Mouse (Mus musculus) embryonic facial prominence, embryonic 12.5 days (tissue): ENCODE data around the gene Cbarp. TPM values are rescaled to one million over a fixed set of nuclear protein-coding genes. Genes with fewer than 3 reads are reported as not detected.
A peak's percentile ranks its signal among the peaks of the same experiment; 100 is the strongest.

Experiments
- ATAC-seq: fragments of 200-750 bp; cut with Nextera tagmentation; 2 replicates; pipeline ENCODE4 v1.8.0; 2017; ENCODE audit not compliant: insufficient number of reproducible peaks, insufficient read depth, low FRiP score, low TSS enrichment
- H3K27ac ChIP-seq: fragments of 300-500 bp; sonication (generic); 2 replicates; pipeline ENCODE4 v1.5.1; 2016; ENCODE audit warnings: mild to moderate bottlenecking
- H3K27me3 ChIP-seq: fragments of 300-500 bp; sonication (generic); 2 replicates; pipeline ENCODE4 v1.6.1; 2016; ENCODE audit warnings: mild to moderate bottlenecking, moderate library complexity
- H3K36me3 ChIP-seq: fragments of 300-500 bp; sonication (generic); 2 replicates; pipeline ENCODE4 v1.6.1; 2016; ENCODE audit warnings: mild to moderate bottlenecking
- H3K4me1 ChIP-seq: fragments of 300-500 bp; sonication (generic); 2 replicates; pipeline ENCODE4 v1.6.1; 2016
- H3K4me2 ChIP-seq: fragments of 300-500 bp; sonication (generic); replicated peaks from 2 replicates; pipeline ENCODE4 v1.6.1; 2016; ENCODE audit warnings: mild to moderate bottlenecking, moderate library complexity
- H3K4me3 ChIP-seq: fragments of 300-500 bp; sonication (generic); 2 replicates; pipeline ENCODE4 v1.5.1; 2016; ENCODE audit warnings: mild to moderate bottlenecking
- H3K9ac ChIP-seq: fragments of 300-500 bp; sonication (generic); 2 replicates; pipeline ENCODE4 v1.6.1; 2016; ENCODE audit warnings: mild to moderate bottlenecking, moderate library complexity
- H3K9me3 ChIP-seq: fragments of 300-500 bp; sonication (generic); 2 replicates; pipeline ENCODE4 v1.6.1; 2016; ENCODE audit warnings: mild to moderate bottlenecking, moderate library complexity
- WGBS: fragments of 180-500 bp; shearing (Covaris S2); methylation state at CpG from one replicate; pipeline ENCODE4 v1.1.7; 2016; 5-methylcytosine and 5-hydroxymethylcytosine counted together
- polyA plus RNA-seq: library from polyadenylated mRNA; unstranded; fragments of >200 nt; fragmentation: Nextera tagmentation; extraction: Ambion mirVana; gene quantifications from 2 replicates; pipeline ENCODE4 v1.2.1, GENCODE M21; 2016

Cbarp gene
- polyA plus RNA-seq, 1 experiment from 2014 or later = 8.5 TPM

GRCm38 (mm10) chr10:80138553-80139438, 1.8 kb downstream of the Cbarp start, which contains the start of gene Atp5d:
Gene Atp5d (plus strand): TSS chr10:80138632.
- H3K4me3 ChIP-seq = peak within 1 kb of the TSS; percentile 81
- H3K4me2 ChIP-seq = peak within 1 kb of the TSS; percentile 96
- H3K27ac ChIP-seq = peak within 1 kb of the TSS; percentile 77
- under 1% methylated on average over 85 of the region's 94 CpGs for WGBS
- peaks cover 37% of the 10 kb centered on the region for H3K4me1 ChIP-seq
- peaks cover 15% of the 10 kb centered on the region for H3K36me3 ChIP-seq
- H3K9me3 ChIP-seq = no peaks in the 10 kb centered on the region
- H3K27me3 ChIP-seq = peaks cover 41% of the 10 kb centered on the region
- ATAC-seq = no peak
- peak within 1 kb of the TSS; percentile 94 for H3K9ac ChIP-seq

GRCm38 (mm10) chr10:80137626-80138552, 2.7 kb downstream of the Cbarp start:
- H3K27me3 ChIP-seq = peaks cover 41% of the 10 kb centered on the region

DNA sequence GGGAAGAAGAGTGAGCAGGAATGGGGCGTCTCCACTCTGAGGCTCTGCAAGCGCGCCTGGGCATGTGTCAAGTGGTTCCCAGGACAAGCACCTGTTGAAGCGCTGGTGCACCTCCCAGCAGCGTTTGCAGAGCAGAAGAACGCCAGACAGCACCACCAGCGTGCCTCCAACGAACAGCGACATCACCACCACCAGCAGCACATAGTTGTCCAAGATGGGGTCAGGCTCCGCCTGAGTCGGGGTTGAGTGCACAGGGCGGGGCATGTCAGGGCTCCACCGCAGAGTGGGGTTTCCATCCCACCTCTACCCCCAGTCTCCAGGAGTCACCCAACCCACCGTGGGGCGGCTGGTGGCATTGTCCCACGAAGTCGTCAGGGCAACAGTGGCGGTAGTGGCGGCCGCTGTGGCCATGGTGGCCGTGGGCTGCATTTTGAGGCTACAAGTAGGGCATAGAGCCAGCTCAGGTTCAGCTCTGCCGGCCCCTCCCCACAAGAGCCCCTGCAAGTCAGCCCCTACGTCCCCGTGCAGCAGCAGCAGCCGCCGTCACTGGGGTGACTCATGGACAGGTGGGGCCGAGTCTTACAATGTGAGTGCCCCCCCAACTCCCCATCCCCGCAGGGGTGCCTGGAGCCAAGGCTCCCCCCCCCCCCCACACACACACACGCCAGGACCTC, 3.5 kb downstream of the Cbarp start:
- H3K27ac ChIP-seq = peak overlapping the region; percentile 50
- no peaks in the 10 kb centered on the region for H3K9me3 ChIP-seq
- H3K36me3 ChIP-seq = peaks cover 26% of the 10 kb centered on the region
- peak overlapping the region; percentile 45 for H3K9ac ChIP-seq
- peak overlapping the region; percentile 81 for H3K4me3 ChIP-seq
- peaks cover 33% of the 10 kb centered on the region for H3K4me1 ChIP-seq
- H3K4me2 ChIP-seq = peak overlapping the region; percentile 96
- H3K27me3 ChIP-seq = peaks cover 41% of the 10 kb centered on the region
- 6% methylated on average over 29 of the region's 29 CpGs for WGBS
- no peak for ATAC-seq

More at GRCm38 (mm10) chr10:80137626-80138552, 2.7 kb downstream of the Cbarp start:
- H3K27ac ChIP-seq = peak overlapping the region; percentile 77
- ATAC-seq = no peak
- peak overlapping the region; percentile 96 for H3K4me2 ChIP-seq
- H3K4me1 ChIP-seq = peaks cover 35% of the 10 kb centered on the region
- peaks cover 18% of the 10 kb centered on the region for H3K36me3 ChIP-seq
- 5% methylated on average over 30 of the region's 33 CpGs for WGBS
- peak overlapping the region; percentile 81 for H3K4me3 ChIP-seq
- no peaks in the 10 kb centered on the region for H3K9me3 ChIP-seq
- peak overlapping the region; percentile 94 for H3K9ac ChIP-seq

DNA sequence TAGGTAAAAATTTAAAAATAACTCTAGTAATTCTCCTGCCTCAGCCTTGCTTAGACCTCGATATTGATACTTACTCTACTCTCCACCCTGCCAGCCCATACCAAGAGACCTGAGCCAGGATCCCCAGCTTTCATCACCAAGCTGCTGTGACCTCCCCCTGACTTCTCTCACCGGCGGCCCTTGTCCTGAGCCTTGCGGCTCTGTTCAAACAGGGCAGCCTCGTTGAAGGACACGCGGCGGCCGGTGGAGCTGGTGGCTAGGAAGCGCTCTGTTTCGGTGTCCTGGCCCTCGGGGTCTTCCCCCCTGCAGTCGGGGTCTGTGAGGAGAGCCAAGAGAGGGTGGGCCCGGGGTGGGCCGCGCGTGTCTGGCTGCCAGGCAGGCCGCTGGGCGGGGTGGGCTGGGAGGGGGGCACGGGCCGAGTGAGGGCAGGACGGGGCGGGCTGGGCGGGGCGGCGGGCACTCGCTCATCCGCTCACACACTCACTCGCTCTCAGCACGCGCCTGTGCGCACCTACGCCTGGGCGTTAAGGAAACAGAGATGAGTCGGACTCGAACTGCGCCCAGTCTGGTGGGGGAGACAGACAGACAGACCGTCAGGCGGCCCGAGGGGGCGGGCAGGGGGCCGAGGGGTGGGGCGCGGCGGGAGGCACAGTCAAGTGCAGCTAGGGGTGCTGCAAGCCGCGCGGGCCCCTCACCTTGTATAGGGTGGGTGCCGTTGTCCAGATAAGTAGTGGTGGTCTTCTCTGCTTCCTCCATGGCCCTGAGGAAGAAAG, 4.3 kb downstream of the Cbarp start:
- Histone ChIP-seq H3K4me2 (peak overlapping the region; percentile 96), H3K4me3 (peak overlapping the region; percentile 81), H3K9ac (peak overlapping the region; percentile 45; the same call in 1 of the 2 replicates), H3K27me3 (peaks cover 41% of the 10 kb centered on the region), H3K4me1 (peaks cover 40% of the 10 kb centered on the region), H3K36me3 (peaks cover 32% of the 10 kb centered on the region), H3K27ac (no peak overlapping the region), H3K9me3 (no peaks in the 10 kb centered on the region)
- 12% methylated on average over 45 of the region's 49 CpGs for WGBS
- ATAC-seq = no peak

DNA sequence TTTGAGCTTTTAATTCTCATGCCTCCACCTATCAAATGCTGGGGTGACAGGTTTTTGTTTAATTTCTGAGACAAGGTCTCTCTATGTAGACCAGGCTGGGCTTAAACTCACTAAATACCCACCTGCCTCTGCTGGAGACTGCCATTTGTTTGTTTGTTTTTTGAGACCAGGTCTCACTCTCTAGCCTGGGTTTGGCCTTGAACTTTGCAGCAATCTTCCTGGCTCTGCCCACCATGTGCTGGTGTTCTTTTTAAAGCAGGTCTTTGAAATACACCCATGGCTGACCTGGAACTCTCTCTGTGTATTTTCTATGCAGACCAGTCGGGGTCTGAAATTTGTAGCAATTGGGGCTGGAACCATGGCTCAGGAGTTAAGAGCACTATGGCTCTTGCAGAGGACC, 5.0 kb downstream of the Cbarp start:
- peaks cover 41% of the 10 kb centered on the region for H3K4me1 ChIP-seq
- no peak overlapping the region for H3K9ac ChIP-seq
- no peak overlapping the region for H3K27ac ChIP-seq
- no peak overlapping the region for H3K4me2 ChIP-seq
- no peak for ATAC-seq
- H3K36me3 ChIP-seq = peaks cover 39% of the 10 kb centered on the region
- H3K9me3 ChIP-seq = no peaks in the 10 kb centered on the region
- H3K4me3 ChIP-seq = no peak overlapping the region
- WGBS = 83% methylated on average over 1 of the region's 1 CpGs
- peaks cover 41% of the 10 kb centered on the region for H3K27me3 ChIP-seq

- H3K36me3 ChIP-seq = peaks cover 44% of the 10 kb centered on the region
- no peak overlapping the region for H3K4me3 ChIP-seq
- no peak overlapping the region for H3K9ac ChIP-seq
- H3K4me2 ChIP-seq = no peak overlapping the region
- H3K9me3 ChIP-seq = no peaks in the 10 kb centered on the region
- no peak overlapping the region for H3K27ac ChIP-seq
- WGBS = 87% methylated on average over 10 of the region's 10 CpGs
- peaks cover 41% of the 10 kb centered on the region for H3K27me3 ChIP-seq
- no peak for ATAC-seq
- H3K4me1 ChIP-seq = peaks cover 41% of the 10 kb centered on the region
Observed at GRCm38 (mm10) chr10:80135161-80135560, 5.5 kb downstream of the Cbarp start.

GRCm38 (mm10) chr10:80134421-80134820, 6.2 kb downstream of the Cbarp start:
- H3K4me3 ChIP-seq = no peak overlapping the region
- peaks cover 41% of the 10 kb centered on the region for H3K4me1 ChIP-seq
- no peaks in the 10 kb centered on the region for H3K9me3 ChIP-seq
- no peak for ATAC-seq
- no peak overlapping the region for H3K4me2 ChIP-seq
- WGBS = 87% methylated on average over 9 of the region's 9 CpGs
- no peak overlapping the region for H3K9ac ChIP-seq
- no peak overlapping the region for H3K27ac ChIP-seq
- H3K36me3 ChIP-seq = peaks cover 51% of the 10 kb centered on the region
- peaks cover 41% of the 10 kb centered on the region for H3K27me3 ChIP-seq

DNA sequence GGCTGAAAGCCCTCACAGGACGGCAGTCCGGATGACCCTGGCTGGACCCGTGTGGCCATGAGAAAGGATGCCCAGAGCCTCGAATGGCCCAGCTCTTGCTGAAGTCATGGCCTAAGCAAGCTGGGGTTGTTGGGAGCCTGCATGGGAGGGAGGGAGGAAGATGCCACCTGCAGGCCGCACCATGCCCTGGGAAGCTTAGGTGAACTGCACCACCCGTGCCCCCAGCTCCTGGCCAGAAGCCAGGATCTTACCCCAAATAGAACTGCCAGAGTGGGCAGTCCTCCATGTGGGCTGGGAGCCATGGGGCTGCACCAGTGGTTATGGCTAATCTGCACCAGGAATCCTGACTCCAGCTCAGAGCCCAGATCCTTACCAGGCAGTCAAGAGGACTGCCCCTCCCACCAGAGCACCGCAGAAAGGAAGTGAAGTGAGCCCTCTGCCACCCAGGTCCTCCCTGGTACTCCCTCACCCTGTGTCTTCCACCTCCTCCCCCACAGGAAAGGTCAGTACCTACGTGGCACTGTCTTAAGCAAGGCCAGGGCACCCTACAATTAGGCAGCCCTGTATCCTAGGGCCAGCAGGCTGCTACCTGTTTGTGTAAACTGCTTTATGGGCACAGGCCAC, 7.3 kb downstream of the Cbarp start:
- no peak for ATAC-seq
- Histone ChIP-seq H3K9ac (no peak overlapping the region), H3K4me2 (no peak overlapping the region), H3K27ac (0 out of 2 replicates have a peak overlapping the region, but pooled peaks have one; percentile 30), H3K4me1 (peaks cover 37% of the 10 kb centered on the region), H3K4me3 (no peak overlapping the region), H3K27me3 (peaks cover 38% of the 10 kb centered on the region), H3K9me3 (no peaks in the 10 kb centered on the region), H3K36me3 (peaks cover 62% of the 10 kb centered on the region)
- 73% methylated on average over 8 of the region's 8 CpGs for WGBS

- ATAC-seq = no peak
- Histone ChIP-seq H3K9me3 (no peaks in the 10 kb centered on the region), H3K27ac (0 out of 2 replicates have a peak overlapping the region, but pooled peaks have one; percentile 30), H3K4me2 (peak overlapping the region; percentile 48), H3K36me3 (peaks cover 76% of the 10 kb centered on the region), H3K4me3 (peak overlapping the region; percentile 27), H3K9ac (peak overlapping the region; percentile 47), H3K4me1 (peaks cover 23% of the 10 kb centered on the region), H3K27me3 (peaks cover 25% of the 10 kb centered on the region)
- 28% methylated on average over 27 of the region's 27 CpGs for WGBS
Observed at GRCm38 (mm10) chr10:80131952-80132350, 8.7 kb downstream of the Cbarp start.

GRCm38 (mm10) chr10:80131316-80131951, 9.2 kb downstream of the Cbarp start:
- no peak for ATAC-seq
- peaks cover 18% of the 10 kb centered on the region for H3K4me1 ChIP-seq
- H3K4me3 ChIP-seq = peak overlapping the region; percentile 27
- H3K4me2 ChIP-seq = peak overlapping the region; percentile 48
- H3K36me3 ChIP-seq = peaks cover 81% of the 10 kb centered on the region
- H3K27ac ChIP-seq = peak overlapping the region; percentile 30; the same call in 1 of the 2 replicates
- WGBS = 14% methylated on average over 55 of the region's 55 CpGs
- no peaks in the 10 kb centered on the region for H3K9me3 ChIP-seq
- peak overlapping the region; percentile 47 for H3K9ac ChIP-seq
- peaks cover 20% of the 10 kb centered on the region for H3K27me3 ChIP-seq
